Mouse (Mus musculus): ENCODE measurements around the gene Gm4924. TPM values are rescaled to one million over a fixed set of nuclear protein-coding genes. Genes with fewer than 3 reads are reported as not detected.

Gm4924 gene
- not detected in 2 replicates for polyA plus RNA-seq (2012; ENCODE audit: low replicate concordance)

GRCm38 (mm10) chr10:82354083-82355010 is at the start of gene Gm4924:
Gm4924 (plus strand) TSS chr10:82354255.

DNA sequence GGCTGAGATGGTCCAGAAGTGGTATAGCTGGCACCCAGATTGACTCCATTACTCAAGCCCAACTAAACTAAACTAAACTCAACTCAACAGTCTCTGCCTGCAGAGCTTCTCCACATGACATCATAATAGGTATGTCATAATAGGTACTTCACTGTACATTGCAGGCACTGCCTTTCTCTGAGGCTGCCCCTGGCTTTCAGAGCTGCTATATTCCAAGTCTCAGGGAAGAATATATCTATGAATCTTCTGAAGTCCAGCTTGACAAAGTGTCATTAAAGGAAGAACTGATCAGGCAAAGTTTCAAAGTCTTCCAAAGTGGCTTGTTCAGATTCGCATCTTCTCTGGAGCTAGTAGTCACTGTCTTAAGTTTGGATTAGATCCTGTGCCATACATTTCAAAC is 37.6 kb upstream of the Gm4924 start, which contains the start of gene 4932415D10Rik:
Gene 4932415D10Rik, minus strand, starts transcription at position 101 of the 400 bp plus-strand sequence.

Other genes with a start within 250 kb of the Gm4924 start
- 0.13 TPM in 1 of 2 replicates, not detected in the other for gene AU041133, start 226.2 kb upstream of the Gm4924 start, polyA plus RNA-seq (2012; ENCODE audit: low replicate concordance)
- gene Zfp938, start 113.0 kb upstream of the Gm4924 start, polyA plus RNA-seq (2012; ENCODE audit: low replicate concordance): not detected in 2 replicates
- gene 4932415D10Rik, start 37.7 kb upstream of the Gm4924 start, polyA plus RNA-seq (2012; ENCODE audit: low replicate concordance): not detected in 2 replicates
- gene Gm1553, start 138.4 kb downstream of the Gm4924 start, polyA plus RNA-seq (2012; ENCODE audit: low replicate concordance): not detected in 2 replicates

Data from leukemia stem cell, adult 10-12 weeks (primary cell).